Mouse (Mus musculus) MEL (cell line): ENCODE data around the gene Slain1.

ENCODE experiments used
- CTCF ChIP-seq, 3 experiments: IDR thresholded peaks in 2 of 3; conservative IDR thresholded peaks in 1 of 3; 2 replicates each; pipeline ENCODE4 v1.5.1; 2011 to 2012; ENCODE audit warnings: low read length in 3 of 3, low read depth in 2 of 3, mild to moderate bottlenecking in 2 of 3, improper control_type of control experiment in 1 of 3, inconsistent platforms in 1 of 3, mixed read lengths in 1 of 3, moderate library complexity in 1 of 3; ENCODE audit not compliant: control insufficient read depth in 1 of 3, insufficient read depth in 1 of 3, poor library complexity in 1 of 3, severe bottlenecking in 1 of 3
- GABPA ChIP-seq: IDR thresholded peaks from 2 replicates; pipeline ENCODE4 v1.6.1; 2012; ENCODE audit warnings: low read depth, mild to moderate bottlenecking, inconsistent platforms, low read length, improper control_type of control experiment, moderate library complexity
- MXI1 ChIP-seq: IDR thresholded peaks from 2 replicates; pipeline ENCODE4 v1.6.1; 2011; ENCODE audit warnings: mild to moderate bottlenecking, low read depth, low read length, improper control_type of control experiment
- POLR2A ChIP-seq, 2 experiments: IDR thresholded peaks; 2 replicates each; pipeline ENCODE4 v1.6.1; 2011 to 2012; ENCODE audit warnings: low read length in 2 of 2, mild to moderate bottlenecking in 2 of 2, control low read depth in 1 of 2, improper control_type of control experiment in 1 of 2, low read depth in 1 of 2, moderate library complexity in 1 of 2; ENCODE audit not compliant: control insufficient read depth in 1 of 2, insufficient read depth in 1 of 2, poor library complexity in 1 of 2
- POLR2AphosphoS2 ChIP-seq: IDR thresholded peaks from 2 replicates; pipeline ENCODE4 v1.6.1; 2011; ENCODE audit warnings: low read length, improper control_type of control experiment
- TCF12 ChIP-seq: IDR thresholded peaks from 2 replicates; pipeline ENCODE4 v1.6.1; 2014; ENCODE audit warnings: low read depth, mild to moderate bottlenecking, inconsistent platforms, low read length, improper control_type of control experiment, moderate library complexity
- ZC3H11A ChIP-seq: IDR thresholded peaks from 2 replicates; pipeline ENCODE4 v1.6.1; 2012; ENCODE audit warnings: low read depth, mild to moderate bottlenecking, inconsistent platforms, low read length, improper control_type of control experiment
- ZNF384 ChIP-seq: IDR thresholded peaks from 2 replicates; pipeline ENCODE4 v1.6.1; 2012; ENCODE audit warnings: low read depth, mild to moderate bottlenecking, inconsistent platforms, low read length, improper control_type of control experiment

DNA sequence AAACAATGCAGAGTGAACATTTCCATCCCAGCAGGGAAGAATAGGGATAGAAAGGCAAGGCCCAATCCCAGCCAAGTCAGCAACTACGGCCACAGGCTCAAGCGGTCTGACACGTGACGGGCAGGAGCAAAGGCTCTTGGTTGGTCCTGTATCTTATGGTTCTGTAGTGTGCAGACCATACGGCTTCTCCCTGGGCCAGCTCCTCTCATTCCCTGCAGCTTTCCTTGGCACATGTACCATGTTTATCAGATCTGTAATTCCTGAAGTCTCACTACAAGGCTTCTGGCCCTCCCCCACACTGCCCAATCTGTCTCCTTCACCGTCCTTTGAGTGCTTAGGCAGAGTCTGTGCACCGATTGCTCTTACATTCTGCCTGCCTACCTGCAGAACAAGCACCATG is 47.1 kb downstream of the Slain1 start:
- TF ChIP-seq POLR2AphosphoS2 (no peak), GABPA (no peak), CTCF (IDR thresholded peaks at IDR 0.05 in 2 of 3, conservative IDR thresholded peaks at IDR 0.05 in 1 of 3; ENCODE audit: control insufficient read depth in 1 of 3, insufficient read depth in 1 of 3, low read depth in 2 of 3, low read length in 3 of 3, poor library complexity in 1 of 3, severe bottlenecking in 1 of 3) (no peak), TCF12 (no peak), MXI1 (no peak), ZC3H11A (no peak), POLR2A (IDR thresholded peaks at IDR 0.05; ENCODE audit: control insufficient read depth in 1 of 2, insufficient read depth in 1 of 2, low read depth in 1 of 2, low read length in 2 of 2, poor library complexity in 1 of 2) (no peak), ZNF384 (no peak)
